Mouse (Mus musculus) neural tube, embryonic 14.5 days (tissue): ENCODE measurements at regions not wholly inside any gene's neighbourhood (a gene's known extent, or its start where the extent isn't known, plus 50 kb on each side); places are given as distances from the start of the nearest gene placed in this dataset.

ENCODE experiments used
- ATAC-seq: fragments of 200-750 bp; cut with Nextera tagmentation; 2 replicates; pipeline ENCODE4 v1.8.0; 2017; ENCODE audit warnings: low read depth, mild to moderate bottlenecking, moderate TSS enrichment, moderate library complexity
- H3K27ac ChIP-seq: fragments of 300-500 bp; sonication (generic); 2 replicates; pipeline ENCODE4 v1.5.1; 2014; ENCODE audit warnings: low read depth, mild to moderate bottlenecking, control low read depth, low read length, moderate library complexity, mixed read lengths
- H3K27me3 ChIP-seq: fragments of 300-500 bp; sonication (generic); 2 replicates; pipeline ENCODE4 v1.6.1; 2014; ENCODE audit warnings: low read length; ENCODE audit not compliant: control insufficient read depth, insufficient read depth
- H3K36me3 ChIP-seq: fragments of 300-500 bp; sonication (generic); 2 replicates; pipeline ENCODE4 v1.6.1; 2014; ENCODE audit warnings: low read length, mixed read lengths; ENCODE audit not compliant: control insufficient read depth, insufficient read depth
- H3K4me1 ChIP-seq: fragments of 300-500 bp; sonication (generic); 2 replicates; pipeline ENCODE4 v1.6.1; 2014; ENCODE audit warnings: low read length; ENCODE audit not compliant: control insufficient read depth, insufficient read depth
- H3K4me2 ChIP-seq: fragments of 300-500 bp; sonication (generic); 2 replicates; pipeline ENCODE4 v1.6.1; 2014; ENCODE audit warnings: mild to moderate bottlenecking, low read depth, low read length, control low read depth
- H3K4me3 ChIP-seq: fragments of 300-500 bp; sonication (generic); 2 replicates; pipeline ENCODE4 v1.5.1; 2014; ENCODE audit warnings: low read depth, low read length, control low read depth, mixed read lengths
- H3K9ac ChIP-seq: fragments of 300-500 bp; sonication (generic); replicated peaks from 2 replicates; pipeline ENCODE4 v1.6.1; 2014; ENCODE audit warnings: low read depth, mild to moderate bottlenecking, control low read depth, low read length, mixed read lengths
- H3K9me3 ChIP-seq: fragments of 300-500 bp; sonication (generic); 2 replicates; pipeline ENCODE4 v1.6.1; 2016; ENCODE audit warnings: low read length; ENCODE audit not compliant: control insufficient read depth
- WGBS: fragments of 180-500 bp; shearing (Covaris S2); extraction: QIAGEN DNeasy Blood & Tissue Kit; methylation state at CpG from one replicate; pipeline ENCODE4 v1.1.7; 2014; 5-methylcytosine and 5-hydroxymethylcytosine counted together

GRCm38 (mm10) chr7:116808475-116808874, 304.3 kb downstream of the Nucb2 start:
- H3K9me3 ChIP-seq, result no peaks in the 10 kb centered on the region
- H3K9ac ChIP-seq, result no peak overlapping the region
- H3K4me3 ChIP-seq, result no peak overlapping the region
- H3K4me1 ChIP-seq, result no peaks in the 10 kb centered on the region
- no peaks in the 10 kb centered on the region for H3K36me3 ChIP-seq
- no peak for ATAC-seq
- no peak overlapping the region for H3K27ac ChIP-seq
- H3K4me2 ChIP-seq, result no peak overlapping the region
- H3K27me3 ChIP-seq, result no peaks in the 10 kb centered on the region
- 31% methylated on average over 3 of the region's 3 CpGs for WGBS

- H3K27ac ChIP-seq, result no peak overlapping the region
- H3K4me2 ChIP-seq, result no peak overlapping the region
- 93% methylated on average over 2 of the region's 2 CpGs for WGBS
- no peaks in the 10 kb centered on the region for H3K36me3 ChIP-seq
- ATAC-seq, result no peak
- no peaks in the 10 kb centered on the region for H3K27me3 ChIP-seq
- H3K9me3 ChIP-seq, result no peaks in the 10 kb centered on the region
- H3K4me1 ChIP-seq, result no peaks in the 10 kb centered on the region
- no peak overlapping the region for H3K4me3 ChIP-seq
- no peak overlapping the region for H3K9ac ChIP-seq
These were observed 312.3 kb downstream of the Nucb2 start for GRCm38 (mm10) chr7:116816494-116816893.

- H3K36me3 ChIP-seq, result no peaks in the 10 kb centered on the region
- H3K9me3 ChIP-seq, result no peaks in the 10 kb centered on the region
- no peak overlapping the region for H3K4me3 ChIP-seq
- H3K27ac ChIP-seq, result no peak overlapping the region
- H3K9ac ChIP-seq, result no peak overlapping the region
- WGBS, result 83% methylated on average over 7 of the region's 7 CpGs
- H3K4me1 ChIP-seq, result no peaks in the 10 kb centered on the region
- ATAC-seq, result no peak
- H3K4me2 ChIP-seq, result no peak overlapping the region
- H3K27me3 ChIP-seq, result no peaks in the 10 kb centered on the region
These were observed 313.8 kb downstream of the Nucb2 start for GRCm38 (mm10) chr7:116817991-116818390.

- no peaks in the 10 kb centered on the region for H3K27me3 ChIP-seq
These were observed 316.4 kb downstream of the Nucb2 start for GRCm38 (mm10) chr7:116820613-116821012.

GRCm38 (mm10) chr7:116842894-116843293, 338.7 kb downstream of the Nucb2 start:
- ATAC-seq, result peak; percentile 61; the same call in 1 of the 2 replicates
- H3K9ac ChIP-seq, result no peak overlapping the region
- H3K4me1 ChIP-seq, result peaks cover 2% of the 10 kb centered on the region; the same call in 1 of the 2 replicates
- no peaks in the 10 kb centered on the region for H3K27me3 ChIP-seq
- H3K4me2 ChIP-seq, result no peak overlapping the region
- 13% methylated on average over 3 of the region's 3 CpGs for WGBS
- no peak overlapping the region for H3K27ac ChIP-seq
- H3K4me3 ChIP-seq, result no peak overlapping the region
- no peaks in the 10 kb centered on the region for H3K36me3 ChIP-seq
- no peaks in the 10 kb centered on the region for H3K9me3 ChIP-seq

More at GRCm38 (mm10) chr7:116820613-116821012, 316.4 kb downstream of the Nucb2 start:
- 84% methylated on average over 5 of the region's 5 CpGs for WGBS
- Histone ChIP-seq H3K9ac (no peak overlapping the region), H3K4me2 (no peak overlapping the region), H3K27ac (no peak overlapping the region), H3K36me3 (no peaks in the 10 kb centered on the region), H3K9me3 (no peaks in the 10 kb centered on the region), H3K4me3 (no peak overlapping the region), H3K4me1 (no peaks in the 10 kb centered on the region)
- no peak for ATAC-seq

GRCm38 (mm10) chr7:116847846-116848730, 343.9 kb downstream of the Nucb2 start:
- H3K36me3 ChIP-seq, result no peaks in the 10 kb centered on the region
- no peak overlapping the region for H3K9ac ChIP-seq
- 48% methylated on average over 17 of the region's 17 CpGs for WGBS
- no peaks in the 10 kb centered on the region for H3K27me3 ChIP-seq
- H3K4me3 ChIP-seq, result no peak overlapping the region
- H3K27ac ChIP-seq, result no peak overlapping the region
- no peak overlapping the region for H3K4me2 ChIP-seq
- ATAC-seq, result no peak
- H3K4me1 ChIP-seq, result peaks cover 4% of the 10 kb centered on the region; the same call in 1 of the 2 replicates
- H3K9me3 ChIP-seq, result no peaks in the 10 kb centered on the region

- Histone ChIP-seq H3K27me3 (no peaks in the 10 kb centered on the region), H3K36me3 (no peaks in the 10 kb centered on the region), H3K27ac (no peak overlapping the region), H3K9ac (no peak overlapping the region), H3K4me1 (no peaks in the 10 kb centered on the region), H3K9me3 (no peaks in the 10 kb centered on the region), H3K4me3 (no peak overlapping the region), H3K4me2 (no peak overlapping the region)
- WGBS, result 94% methylated on average over 3 of the region's 3 CpGs
- ATAC-seq, result no peak
These were observed 349.2 kb downstream of the Nucb2 start for GRCm38 (mm10) chr7:116853351-116853750.

- Histone ChIP-seq H3K4me1 (no peaks in the 10 kb centered on the region), H3K9ac (no peak overlapping the region), H3K27ac (no peak overlapping the region), H3K4me2 (no peak overlapping the region), H3K36me3 (no peaks in the 10 kb centered on the region), H3K4me3 (no peak overlapping the region), H3K9me3 (no peaks in the 10 kb centered on the region), H3K27me3 (no peaks in the 10 kb centered on the region)
- WGBS, result 72% methylated on average over 5 of the region's 5 CpGs
- no peak for ATAC-seq
These were observed 353.0 kb downstream of the Nucb2 start for GRCm38 (mm10) chr7:116857141-116857540.

GRCm38 (mm10) chr7:116857744-116858143, 353.6 kb downstream of the Nucb2 start:
- Histone ChIP-seq H3K27me3 (no peaks in the 10 kb centered on the region), H3K9me3 (no peaks in the 10 kb centered on the region), H3K27ac (no peak overlapping the region), H3K4me2 (no peak overlapping the region), H3K4me1 (no peaks in the 10 kb centered on the region), H3K9ac (no peak overlapping the region), H3K36me3 (no peaks in the 10 kb centered on the region), H3K4me3 (no peak overlapping the region)
- WGBS, result 74% methylated on average over 4 of the region's 4 CpGs
- ATAC-seq, result no peak
